Mouse (Mus musculus): ENCODE measurements around the gene Atp4b.
"Not testable (repeated sequence)": the region's sequence is repeated elsewhere in the genome, so short reads cannot be mapped to it uniquely, and the experiment has no call there.

The Atp4b gene

DNA sequence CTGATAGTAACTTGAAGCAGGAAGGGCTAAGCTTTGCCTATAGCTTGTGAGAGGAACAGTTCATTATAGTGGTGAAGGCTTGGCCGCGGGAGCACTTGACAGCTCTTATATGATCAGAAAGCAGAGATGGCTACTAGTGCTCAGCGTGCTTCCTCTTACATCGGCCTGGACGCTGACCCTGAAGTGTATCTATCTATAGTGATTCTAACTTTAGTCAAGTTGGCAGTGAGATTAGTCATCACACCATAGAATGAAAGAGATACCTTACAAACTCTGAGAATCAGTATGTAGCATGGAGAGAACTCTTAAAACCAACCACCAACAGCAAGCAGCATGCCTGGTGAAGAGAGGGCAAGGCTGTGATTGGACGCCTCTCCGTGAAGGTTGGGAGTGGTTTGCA is 15.0 kb downstream of the Atp4b start:
- no peak for DNase-seq

GRCm38 (mm10) chr8:13373151-13373662 is 23.4 kb downstream of the Atp4b start:
- DNase-seq = no peak

GRCm38 (mm10) chr8:13361865-13362264 is 34.8 kb downstream of the Atp4b start:
- no peak for DNase-seq

GRCm38 (mm10) chr8:13360213-13360612 is 36.4 kb downstream of the Atp4b start:
- DNase-seq = no peak

GRCm38 (mm10) chr8:13356681-13357080 is 39.9 kb downstream of the Atp4b start:
- no peak for DNase-seq

DNA sequence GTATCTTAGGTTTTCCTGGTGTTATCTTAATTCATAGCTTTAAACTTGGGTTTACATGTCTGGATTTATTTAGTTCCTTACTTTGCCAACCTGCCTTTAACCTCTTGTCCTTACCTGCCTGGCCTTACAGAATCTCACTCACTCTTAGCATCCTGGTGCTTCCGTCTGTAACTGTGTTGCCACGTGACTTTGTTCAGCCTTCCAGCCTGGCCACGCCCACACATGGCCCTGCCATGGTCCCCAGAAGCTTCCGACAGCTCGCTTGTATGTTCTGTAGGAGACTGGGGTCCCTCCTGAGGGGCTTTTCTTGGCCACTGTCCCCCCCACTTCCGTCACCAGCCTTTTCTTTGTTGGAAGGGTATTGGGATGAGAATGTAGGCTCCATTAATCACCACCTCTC is 40.4 kb downstream of the Atp4b start:
- no peak for DNase-seq

DNA sequence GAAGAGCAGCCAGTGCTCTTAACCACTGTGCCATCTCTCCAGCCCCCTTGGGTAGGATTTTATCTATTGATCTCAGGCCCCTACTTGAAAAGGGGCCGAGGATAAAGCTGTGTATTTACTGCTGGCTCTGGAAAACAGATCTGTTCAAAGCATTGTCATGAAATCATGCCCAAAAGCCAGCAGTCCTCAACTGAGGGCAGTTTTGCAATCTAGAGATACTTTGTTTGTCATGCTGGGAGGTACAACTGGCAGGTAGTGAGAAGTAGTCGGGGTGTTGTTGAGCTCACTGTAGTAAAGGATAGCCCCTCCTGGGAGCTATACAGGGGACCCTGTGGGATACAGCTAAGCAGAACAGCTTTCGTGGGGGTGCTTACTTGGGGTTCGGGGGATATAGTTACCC is 42.7 kb downstream of the Atp4b start:
- no peak for DNase-seq

- DNase-seq = no peak
Observed at GRCm38 (mm10) chr8:13353155-13353833, 43.3 kb downstream of the Atp4b start.

GRCm38 (mm10) chr8:13352601-13353000 is 44.0 kb downstream of the Atp4b start:
- no peak for DNase-seq

DNA sequence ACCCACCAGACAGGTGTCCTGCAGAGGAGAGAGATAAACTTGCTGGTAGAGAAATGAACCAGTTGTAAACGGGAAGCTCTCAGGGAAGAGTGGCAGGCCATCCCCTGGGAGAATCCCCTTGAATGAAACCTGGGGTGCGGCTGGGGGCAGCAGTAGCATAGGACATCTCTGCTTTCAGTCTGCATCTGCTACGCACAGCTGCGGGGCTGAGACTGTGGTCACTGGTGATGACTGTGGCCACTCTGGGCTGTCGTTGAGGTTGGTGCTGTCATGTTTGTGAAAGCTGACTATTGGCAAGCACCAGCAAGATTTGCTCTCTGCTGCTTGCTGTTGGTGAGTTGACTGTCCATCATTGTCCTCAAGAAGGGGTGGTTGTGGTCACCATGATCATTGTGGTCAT is 45.0 kb downstream of the Atp4b start:
- DNase-seq = no peak

GRCm38 (mm10) chr8:13350052-13350451 is 46.6 kb downstream of the Atp4b start:
- no peak for DNase-seq

DNA sequence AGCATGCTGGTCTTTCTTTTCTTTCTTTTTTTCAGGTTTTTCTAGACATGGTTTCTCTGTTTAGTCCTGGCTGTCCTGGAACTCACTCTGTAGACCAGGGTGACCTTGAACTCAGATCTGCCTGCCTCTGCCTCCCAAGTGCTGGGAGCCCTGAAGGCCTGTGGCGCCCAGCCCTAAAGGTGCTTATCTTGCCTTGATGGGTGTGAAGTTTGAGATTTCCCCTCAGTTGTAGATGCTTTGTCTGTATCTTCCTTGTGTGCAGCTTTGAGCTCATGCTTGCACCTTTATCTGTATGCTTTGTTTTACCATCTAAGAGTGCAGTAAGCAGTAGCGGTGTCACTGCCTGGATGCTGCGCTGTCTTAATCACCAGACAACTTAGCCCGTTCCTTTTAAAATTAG is 53.5 kb downstream of the Atp4b start:
- DNase-seq = no peak

DNA sequence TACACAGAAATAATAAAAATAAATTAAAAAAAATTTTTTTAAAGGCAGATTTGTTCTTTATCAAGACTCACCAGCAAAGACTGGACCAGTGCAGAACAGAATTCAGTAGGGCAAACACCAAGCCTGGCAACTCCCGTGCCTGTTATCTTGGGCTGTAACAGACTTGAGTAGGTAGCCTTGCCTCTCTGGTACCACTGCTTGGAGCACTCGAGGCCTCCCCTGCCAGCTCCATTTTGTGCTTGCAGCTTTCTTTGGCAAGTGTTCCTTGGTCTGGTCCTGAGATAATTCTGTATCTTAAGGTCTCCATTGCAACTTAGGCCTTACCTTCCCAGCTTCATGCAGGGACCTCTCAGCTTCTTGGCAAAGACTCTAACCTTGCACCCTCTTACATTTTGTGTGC is 54.3 kb downstream of the Atp4b start:
- DNase-seq = no peak

DNA sequence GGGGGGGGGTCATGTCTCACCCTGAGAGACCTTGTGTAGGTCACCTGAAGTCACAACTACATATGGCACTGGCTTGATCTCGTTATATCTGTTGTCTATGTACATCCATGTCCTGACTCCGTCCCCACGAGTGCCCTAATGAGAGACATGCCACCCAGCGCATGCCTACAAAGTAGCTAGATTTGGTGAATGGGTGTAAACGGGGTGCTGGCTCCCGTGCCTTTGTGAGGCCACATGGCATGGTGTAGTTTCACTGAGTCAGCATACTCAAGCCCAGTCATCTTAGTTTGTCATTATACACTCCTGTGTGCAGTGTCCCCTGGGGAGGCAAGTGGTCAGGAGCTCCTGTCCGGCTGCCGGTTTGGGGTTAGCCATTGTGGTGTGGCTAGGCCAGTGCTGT is 56.0 kb downstream of the Atp4b start:
- no peak for DNase-seq

- DNase-seq = no peak
Observed at GRCm38 (mm10) chr8:13339646-13339990, 57.0 kb downstream of the Atp4b start.

DNA sequence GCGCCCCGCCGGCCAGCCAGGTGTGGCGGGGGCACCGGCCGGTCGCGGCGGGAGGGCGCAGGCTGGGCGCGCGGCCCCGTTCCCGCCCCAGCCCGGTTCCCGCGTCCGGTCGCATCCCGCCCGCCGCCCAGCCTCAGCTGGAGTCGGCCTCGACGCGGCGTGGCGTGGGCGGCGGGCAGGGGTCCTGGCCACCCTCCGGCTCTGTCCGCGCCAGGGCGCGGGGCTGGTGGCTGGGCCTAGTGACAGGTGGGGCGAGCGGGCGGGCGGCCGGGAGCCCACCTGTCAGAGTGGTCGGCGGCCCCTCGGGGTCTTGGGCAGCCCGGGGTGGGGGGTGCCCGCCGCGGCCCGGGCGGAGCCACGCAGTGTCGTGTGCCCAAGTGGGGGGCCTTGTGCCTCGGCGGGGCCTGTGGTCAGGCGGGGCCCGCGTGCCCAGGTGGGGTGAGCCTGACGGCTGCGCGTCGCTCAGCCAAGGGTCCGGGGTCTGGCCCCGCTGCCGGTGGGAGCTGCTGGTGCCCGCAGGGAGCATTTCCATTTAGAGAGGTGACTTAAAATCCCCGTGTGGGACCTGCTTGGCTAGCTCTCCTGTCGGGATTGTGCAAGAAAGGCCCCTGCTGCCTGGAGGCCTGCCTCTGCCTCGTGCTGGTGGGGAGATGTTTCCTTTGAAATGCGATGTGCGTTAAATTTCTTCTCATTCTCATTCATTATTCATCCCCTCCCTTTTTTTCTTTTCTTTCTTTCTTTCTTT is 57.6 kb downstream of the Atp4b start:
- DNase-seq = peak; percentile 4 to 8

GRCm38 (mm10) chr8:13338255-13338860 is 58.3 kb downstream of the Atp4b start, which contains the start of gene Tfdp1:
Gene Tfdp1, plus strand, starts transcription at chr8:13338751.
- DNase-seq = peak; percentile 68 to 80

GRCm38 (mm10) chr8:13337678-13338077 is 58.9 kb downstream of the Atp4b start:
- no peak for DNase-seq

GRCm38 (mm10) chr8:13337245-13337644 is 59.4 kb downstream of the Atp4b start:
- not testable (repeated sequence) for DNase-seq
